Comparison of ENCODE assay signal across 8 mouse cellular contexts in genomic region chr15:98804054-98804453, GRCm38 (mm10). TPM values are rescaled to one million over a fixed set of nuclear protein-coding genes. Genes with fewer than 3 reads are reported as not detected.
DNase-seq lines count a peak whose midpoint lies in the region; ATAC-seq and TF ChIP-seq lines count a peak whose summit lies in the region.

No protein-coding gene starts in this region.

- H3K4me1 ChIP-seq in heart, embryonic 14.5 days (ENCODE audit: control insufficient read depth in 2 of 2, insufficient read depth in 2 of 2, low read length in 2 of 2) = peaks cover 27 to 50% of the 10 kb centered on the region in 2 experiments
- H3K4me1 ChIP-seq in kidney, postnatal 0 days (replicated peaks; ENCODE audit: insufficient read depth, low read length) = peaks cover 21% of the 10 kb centered on the region
- peaks cover 2% of the 10 kb centered on the region; the same call in 1 of the 2 replicates for H3K4me1 ChIP-seq in liver, adult 2 months (ENCODE audit: control insufficient read depth, insufficient read depth, low read length)

- peak overlapping the region; percentile 59 for H3K4me2 ChIP-seq in heart, embryonic 14.5 days (ENCODE audit: low read length)
- H3K4me2 ChIP-seq in kidney, postnatal 0 days (ENCODE audit: low read length) = peak overlapping the region; percentile 28; the same call in 1 of the 2 replicates
- H3K4me2 ChIP-seq in myocyte (ENCODE audit: low read depth) = peak overlapping the region; percentile 68

- peak; percentile 62 for ATAC-seq in erythroblast, adult 5-6 weeks (replicated peaks; ENCODE audit: low FRiP score, poor library complexity, severe bottlenecking)
- ATAC-seq in heart, embryonic 14.5 days (ENCODE audit: insufficient number of reproducible peaks, insufficient read depth, low FRiP score, low read depth) = no peak
- no peak for ATAC-seq in kidney, postnatal 0 days (replicated peaks; ENCODE audit: low FRiP score, low read depth)

- no peaks in the 10 kb centered on the region for H3K36me3 ChIP-seq in heart, embryonic 14.5 days (ENCODE audit: control insufficient read depth, insufficient read depth, low read length)
- no peaks in the 10 kb centered on the region for H3K36me3 ChIP-seq in kidney, postnatal 0 days (ENCODE audit: insufficient read depth, low read length)
- no peaks in the 10 kb centered on the region for H3K36me3 ChIP-seq in liver, adult 2 months (ENCODE audit: control insufficient read depth, insufficient read depth, low read length)
- no peaks in the 10 kb centered on the region for H3K36me3 ChIP-seq in myocyte (ENCODE audit: control insufficient read depth, insufficient read depth)
- H3K36me3 ChIP-seq in splenic B cell, adult 2 months (ENCODE audit: control insufficient read depth, insufficient read depth, low read length, poor library complexity, severe bottlenecking) = no peaks in the 10 kb centered on the region

- DNase-seq in CD4-positive helper T cell, adult 2 months (ENCODE audit: low read depth, low spot score) = peak; percentile 71
- DNase-seq in brain, adult 2 months (ENCODE audit: low read depth, low spot score) = peak; percentile 86
- peak; percentile 79 for DNase-seq in kidney, postnatal 0 days (ENCODE audit: low spot score)
- DNase-seq in liver, adult 2 months (ENCODE audit: extremely low read depth, low read depth, low spot score) = peak; percentile 30
- DNase-seq in splenic B cell, adult 2 months (ENCODE audit: low read depth, low spot score) = peak; percentile 75

- H3ac ChIP-seq in myocyte (ENCODE audit: control insufficient read depth, insufficient read length) = no peak overlapping the region

- H3K9me3 ChIP-seq in heart, embryonic 14.5 days (ENCODE audit: control insufficient read depth, low read length) = no peaks in the 10 kb centered on the region
- H3K9me3 ChIP-seq in kidney, postnatal 0 days (replicated peaks; ENCODE audit: low read length) = no peaks in the 10 kb centered on the region

- H3K27ac ChIP-seq in heart, embryonic 14.5 days (replicated peaks in 1 of 2; ENCODE audit: control insufficient read depth in 1 of 2, insufficient read depth in 1 of 2, low read depth in 2 of 2, low read length in 2 of 2) = no peak overlapping the region
- H3K27ac ChIP-seq in kidney, postnatal 0 days = no peak overlapping the region
- H3K27ac ChIP-seq in liver, adult 2 months (replicated peaks; ENCODE audit: insufficient read depth, low read depth, low read length) = no peak overlapping the region

- TF ChIP-seq CTCF in kidney, postnatal 0 days (IDR thresholded peaks at IDR 0.05; ENCODE audit: low read depth) = peak; percentile 82
- peak; percentile 91 for TF ChIP-seq CTCF in liver, adult 2 months (IDR thresholded peaks at IDR 0.05; ENCODE audit: low read depth, low read length)

- no peaks in the 10 kb centered on the region for H3K79me2 ChIP-seq in liver, adult 2 months (ENCODE audit: control insufficient read depth, insufficient read depth, low read length)
- no peaks in the 10 kb centered on the region for H3K79me2 ChIP-seq in myocyte (ENCODE audit: control insufficient read depth, insufficient read depth)

- peaks cover 99% of the 10 kb centered on the region for H3K27me3 ChIP-seq in heart, embryonic 14.5 days (ENCODE audit: control insufficient read depth, insufficient read depth, low read length)
- peaks cover 89% of the 10 kb centered on the region for H3K27me3 ChIP-seq in kidney, postnatal 0 days (ENCODE audit: insufficient read depth, low read length)
- peaks cover 29% of the 10 kb centered on the region for H3K27me3 ChIP-seq in liver, adult 2 months (ENCODE audit: control insufficient read depth, insufficient read depth, low read length)
- H3K27me3 ChIP-seq in myocyte (ENCODE audit: control insufficient read depth, insufficient read depth, insufficient read length) = peaks cover 32% of the 10 kb centered on the region
- H3K27me3 ChIP-seq in splenic B cell, adult 2 months (ENCODE audit: control insufficient read depth, insufficient read depth, low read length, poor library complexity, severe bottlenecking) = no peaks in the 10 kb centered on the region; the same call in 1 of the 2 replicates

- 0 out of 2 replicates have a peak overlapping the region, but pooled peaks have one; percentile 21 for H3K9ac ChIP-seq in heart, embryonic 14.5 days (ENCODE audit: low read length)
- no peak overlapping the region for H3K9ac ChIP-seq in kidney, postnatal 0 days (ENCODE audit: low read depth, low read length)
- H3K9ac ChIP-seq in liver, adult 2 months (ENCODE audit: low read depth, low read length) = no peak overlapping the region

- under 1% methylated on average over 32 of the region's 32 CpGs for WGBS in heart, embryonic 14.5 days
- WGBS in kidney, postnatal 0 days = under 1% methylated on average over 32 of the region's 32 CpGs
- 3% methylated on average over 32 of the region's 32 CpGs for WGBS in liver, adult 2 months

- no peak for TF ChIP-seq POLR2A in liver, adult 2 months (IDR thresholded peaks at IDR 0.05; ENCODE audit: extremely low read depth, insufficient read depth, low read length)
- TF ChIP-seq POLR2A in myocyte (IDR thresholded peaks at IDR 0.05; ENCODE audit: insufficient read length, low read depth) = no peak

- H3K4me3 ChIP-seq in heart, embryonic 14.5 days (ENCODE audit: control insufficient read depth in 1 of 2, insufficient read depth in 1 of 2, low read depth in 1 of 2, low read length in 2 of 2) = peak overlapping the region in 1 of 2 experiments; percentile 18; a peak in 1 of 4 replicates
- H3K4me3 ChIP-seq in kidney, postnatal 0 days (replicated peaks; ENCODE audit: low read depth, low read length) = no peak overlapping the region
- no peak overlapping the region for H3K4me3 ChIP-seq in liver, adult 2 months (ENCODE audit: insufficient read depth, low read depth, low read length)
- H3K4me3 ChIP-seq in myocyte = no peak overlapping the region

TF ChIP-seq in myocyte, 11 proteins besides CTCF, POLR2A, EP300 and RAD21:
- TF ChIP-seq TCF12 (IDR thresholded peaks at IDR 0.05; ENCODE audit: insufficient read depth, poor library complexity, severe bottlenecking) (no peak), USF1 (IDR thresholded peaks at IDR 0.05; ENCODE audit: low read depth) (no peak)

RNA-seq across cellular contexts. Expression of gene Ddn, which starts 5.2 kb away (rescaled TPM):
- total RNA-seq in erythroblast, adult 5-6 weeks (2015; ENCODE audit: low replicate concordance) = not detected in 2 replicates
- not detected in 2 replicates for total RNA-seq in erythroblast, adult 5-6 weeks (2017; ENCODE audit: low replicate concordance)
- polyA plus RNA-seq in heart, embryonic 14.5 days (2014; fragmentation: Nextera tagmentation; extraction: Ambion mirVana) = 0.22 and 0.51 TPM in 2 replicates
- polyA plus RNA-seq in kidney, postnatal 0 days (2015; fragmentation: Nextera tagmentation; extraction: Ambion mirVana) = 4.4 and 6.1 TPM in 2 replicates
- 0.13 TPM in 1 of 2 replicates, not detected in the other for total RNA-seq in liver, adult 2 months (2014; rRNA removed)
- polyA plus RNA-seq in liver, adult 2 months (2012; rRNA removed) = not detected in 2 replicates
- polyA plus RNA-seq in myocyte (2012; fragmentation: generic; extraction: Trizol) = 0.11 TPM

RNA-seq across cellular contexts. Expression of gene Wnt1, which starts 14.4 kb away (rescaled TPM):
- total RNA-seq in erythroblast, adult 5-6 weeks (2015; ENCODE audit: low replicate concordance) = not detected in 2 replicates
- total RNA-seq in erythroblast, adult 5-6 weeks (2017; ENCODE audit: low replicate concordance) = not detected in 2 replicates
- not detected in 2 replicates for polyA plus RNA-seq in heart, embryonic 14.5 days (2014; fragmentation: Nextera tagmentation; extraction: Ambion mirVana)
- polyA plus RNA-seq in kidney, postnatal 0 days (2015; fragmentation: Nextera tagmentation; extraction: Ambion mirVana) = not detected in 2 replicates
- not detected in 2 replicates for total RNA-seq in liver, adult 2 months (2014; rRNA removed)
- polyA plus RNA-seq in liver, adult 2 months (2012; rRNA removed) = not detected in 2 replicates
- polyA plus RNA-seq in myocyte (2012; fragmentation: generic; extraction: Trizol) = 0.06 TPM

RNA-seq across cellular contexts. Expression of gene Wnt10b, which starts 26.1 kb away (rescaled TPM):
- 1.0 TPM in 1 of 2 replicates, not detected in the other for total RNA-seq in erythroblast, adult 5-6 weeks (2015; ENCODE audit: low replicate concordance)
- not detected in 2 replicates for total RNA-seq in erythroblast, adult 5-6 weeks (2017; ENCODE audit: low replicate concordance)
- not detected in 2 replicates for polyA plus RNA-seq in heart, embryonic 14.5 days (2014; fragmentation: Nextera tagmentation; extraction: Ambion mirVana)
- polyA plus RNA-seq in kidney, postnatal 0 days (2015; fragmentation: Nextera tagmentation; extraction: Ambion mirVana) = not detected in 2 replicates
- 0.47 TPM in 1 of 2 replicates, not detected in the other for total RNA-seq in liver, adult 2 months (2014; rRNA removed)
- polyA plus RNA-seq in liver, adult 2 months (2012; rRNA removed) = not detected in 2 replicates
- 3.3 TPM for polyA plus RNA-seq in myocyte (2012; fragmentation: generic; extraction: Trizol)

RNA-seq across cellular contexts. Expression of gene Prkag1, which starts 27.3 kb away (rescaled TPM):
- total RNA-seq in erythroblast, adult 5-6 weeks (2015; ENCODE audit: low replicate concordance) = 20.2 and 21.5 TPM in 2 replicates
- 35.1 and 37.9 TPM in 2 replicates for total RNA-seq in erythroblast, adult 5-6 weeks (2017; ENCODE audit: low replicate concordance)
- 82.0 and 85.5 TPM in 2 replicates for polyA plus RNA-seq in heart, embryonic 14.5 days (2014; fragmentation: Nextera tagmentation; extraction: Ambion mirVana)
- polyA plus RNA-seq in kidney, postnatal 0 days (2015; fragmentation: Nextera tagmentation; extraction: Ambion mirVana) = 83.1 and 94.5 TPM in 2 replicates
- total RNA-seq in liver, adult 2 months (2014; rRNA removed) = 40.1 and 41.4 TPM in 2 replicates
- 35.6 and 37.7 TPM in 2 replicates for polyA plus RNA-seq in liver, adult 2 months (2012; rRNA removed)
- 99.7 TPM for polyA plus RNA-seq in myocyte (2012; fragmentation: generic; extraction: Trizol)

RNA-seq across cellular contexts. Expression of gene Arf3, which starts 41.0 kb away (rescaled TPM):
- total RNA-seq in erythroblast, adult 5-6 weeks (2015; ENCODE audit: low replicate concordance) = 7.1 and 8.4 TPM in 2 replicates
- total RNA-seq in erythroblast, adult 5-6 weeks (2017; ENCODE audit: low replicate concordance) = 4.6 and 8.1 TPM in 2 replicates
- polyA plus RNA-seq in heart, embryonic 14.5 days (2014; fragmentation: Nextera tagmentation; extraction: Ambion mirVana) = 26.7 and 31.9 TPM in 2 replicates
- 39.0 and 39.6 TPM in 2 replicates for polyA plus RNA-seq in kidney, postnatal 0 days (2015; fragmentation: Nextera tagmentation; extraction: Ambion mirVana)
- 10.5 and 14.0 TPM in 2 replicates for total RNA-seq in liver, adult 2 months (2014; rRNA removed)
- 41.3 and 43.0 TPM in 2 replicates for polyA plus RNA-seq in liver, adult 2 months (2012; rRNA removed)
- polyA plus RNA-seq in myocyte (2012; fragmentation: generic; extraction: Trizol) = 72.0 TPM

Comparison
In these comparisons a context has a peak if more than half of its experiments do, and no peak if none do; other contexts are left out.
1. DNase-seq: peak in every context shown above with its lines; median percentile 86 in brain, adult 2 months; 79 in kidney, postnatal 0 days; 75 in splenic B cell, adult 2 months; 71 in CD4-positive helper T cell, adult 2 months; 30 in liver, adult 2 months.